Mouse (Mus musculus): ENCODE measurements at regions not wholly inside any gene's neighbourhood (a gene's known extent, or its start where the extent isn't known, plus 50 kb on each side); places are given as distances from the start of the nearest gene placed in this dataset.

- Histone ChIP-seq H3K9me3 (no peaks in the 10 kb centered on the region), H3K4me3 (no peak overlapping the region), H3K27me3 (ENCODE audit: insufficient read depth, poor library complexity, severe bottlenecking) (no peaks in the 10 kb centered on the region), H3K36me3 (no peaks in the 10 kb centered on the region), H3K27ac (no peak overlapping the region), H3K4me1 (replicated peaks) (no peaks in the 10 kb centered on the region; the same call in 1 of the 2 replicates)
- DNase-seq (ENCODE audit: low spot score) = no peak
- 86% methylated on average over 4 of the region's 4 CpGs for WGBS
Measured at GRCm38 (mm10) chr15:62246561-62247079, 1323.8 kb upstream of the A1bg start.

GRCm38 (mm10) chr15:62245237-62245636, 1322.4 kb upstream of the A1bg start:
- Histone ChIP-seq H3K27me3 (ENCODE audit: insufficient read depth, poor library complexity, severe bottlenecking) (no peaks in the 10 kb centered on the region), H3K9me3 (no peaks in the 10 kb centered on the region), H3K27ac (no peak overlapping the region), H3K4me1 (replicated peaks) (no peaks in the 10 kb centered on the region; the same call in 1 of the 2 replicates), H3K36me3 (no peaks in the 10 kb centered on the region), H3K4me3 (no peak overlapping the region)
- 84% methylated on average over 1 of the region's 1 CpGs for WGBS
- DNase-seq (ENCODE audit: low spot score) = no peak

GRCm38 (mm10) chr15:62244819-62245218, 1322.0 kb upstream of the A1bg start:
- Histone ChIP-seq H3K27ac (no peak overlapping the region), H3K36me3 (no peaks in the 10 kb centered on the region), H3K4me3 (no peak overlapping the region), H3K9me3 (no peaks in the 10 kb centered on the region), H3K4me1 (replicated peaks) (no peaks in the 10 kb centered on the region; the same call in 1 of the 2 replicates), H3K27me3 (ENCODE audit: insufficient read depth, poor library complexity, severe bottlenecking) (no peaks in the 10 kb centered on the region)
- 94% methylated on average over 3 of the region's 3 CpGs for WGBS
- DNase-seq (ENCODE audit: low spot score) = no peak

- Histone ChIP-seq H3K27me3 (ENCODE audit: insufficient read depth, poor library complexity, severe bottlenecking) (no peaks in the 10 kb centered on the region), H3K9me3 (no peaks in the 10 kb centered on the region), H3K27ac (no peak overlapping the region), H3K36me3 (no peaks in the 10 kb centered on the region), H3K4me1 (replicated peaks) (no peaks in the 10 kb centered on the region), H3K4me3 (no peak overlapping the region)
- DNase-seq (ENCODE audit: low spot score) = no peak
- 92% methylated on average over 3 of the region's 3 CpGs for WGBS
Measured at GRCm38 (mm10) chr15:62240031-62240430, 1317.2 kb upstream of the A1bg start.

GRCm38 (mm10) chr15:62238503-62239045, 1315.8 kb upstream of the A1bg start:
- H3K36me3 ChIP-seq = no peaks in the 10 kb centered on the region
- WGBS = 87% methylated on average over 5 of the region's 5 CpGs
- H3K27me3 ChIP-seq (ENCODE audit: insufficient read depth, poor library complexity, severe bottlenecking) = no peaks in the 10 kb centered on the region
- H3K4me3 ChIP-seq = no peak overlapping the region
- H3K4me1 ChIP-seq (replicated peaks) = no peaks in the 10 kb centered on the region
- no peaks in the 10 kb centered on the region for H3K9me3 ChIP-seq
- no peak for DNase-seq (ENCODE audit: low spot score)
- no peak overlapping the region for H3K27ac ChIP-seq

- WGBS = 53% methylated on average over 2 of the region's 2 CpGs
- no peak for DNase-seq (ENCODE audit: low spot score)
- Histone ChIP-seq H3K4me1 (replicated peaks) (0 out of 2 replicates have a peak, but pooled peaks cover 4% of the 10 kb centered on the region), H3K27ac (no peak overlapping the region), H3K4me3 (no peak overlapping the region), H3K27me3 (ENCODE audit: insufficient read depth, poor library complexity, severe bottlenecking) (no peaks in the 10 kb centered on the region), H3K36me3 (no peaks in the 10 kb centered on the region), H3K9me3 (no peaks in the 10 kb centered on the region)
Measured at GRCm38 (mm10) chr15:62236056-62236455, 1313.2 kb upstream of the A1bg start.

GRCm38 (mm10) chr15:62234182-62234760, 1311.5 kb upstream of the A1bg start:
- Histone ChIP-seq H3K36me3 (no peaks in the 10 kb centered on the region), H3K27ac (no peak overlapping the region), H3K4me3 (no peak overlapping the region), H3K9me3 (no peaks in the 10 kb centered on the region), H3K27me3 (ENCODE audit: insufficient read depth, poor library complexity, severe bottlenecking) (no peaks in the 10 kb centered on the region), H3K4me1 (replicated peaks) (0 out of 2 replicates have a peak, but pooled peaks cover 4% of the 10 kb centered on the region)
- 94% methylated on average over 4 of the region's 4 CpGs for WGBS
- no peak for DNase-seq (ENCODE audit: low spot score)

GRCm38 (mm10) chr15:62233154-62233553, 1310.3 kb upstream of the A1bg start:
- H3K4me1 ChIP-seq (replicated peaks) = 0 out of 2 replicates have a peak, but pooled peaks cover 4% of the 10 kb centered on the region
- DNase-seq (ENCODE audit: low spot score) = no peak
- H3K27me3 ChIP-seq (ENCODE audit: insufficient read depth, poor library complexity, severe bottlenecking) = no peaks in the 10 kb centered on the region
- H3K9me3 ChIP-seq = no peaks in the 10 kb centered on the region
- 74% methylated on average over 8 of the region's 8 CpGs for WGBS
- H3K36me3 ChIP-seq = no peaks in the 10 kb centered on the region
- no peak overlapping the region for H3K27ac ChIP-seq
- H3K4me3 ChIP-seq = no peak overlapping the region

- H3K36me3 ChIP-seq = no peaks in the 10 kb centered on the region
- no peak for DNase-seq (ENCODE audit: low spot score)
- no peak overlapping the region for H3K27ac ChIP-seq
- H3K4me1 ChIP-seq (replicated peaks) = 0 out of 2 replicates have a peak, but pooled peaks cover 4% of the 10 kb centered on the region
- no peaks in the 10 kb centered on the region for H3K9me3 ChIP-seq
- WGBS = 87% methylated on average over 2 of the region's 2 CpGs
- H3K4me3 ChIP-seq = no peak overlapping the region
- H3K27me3 ChIP-seq (ENCODE audit: insufficient read depth, poor library complexity, severe bottlenecking) = no peaks in the 10 kb centered on the region
Measured at GRCm38 (mm10) chr15:62231709-62232108, 1308.9 kb upstream of the A1bg start.

GRCm38 (mm10) chr15:62230773-62231172, 1308.0 kb upstream of the A1bg start:
- Histone ChIP-seq H3K9me3 (no peaks in the 10 kb centered on the region), H3K4me3 (no peak overlapping the region), H3K36me3 (no peaks in the 10 kb centered on the region), H3K4me1 (replicated peaks) (0 out of 2 replicates have a peak, but pooled peaks cover 4% of the 10 kb centered on the region), H3K27me3 (ENCODE audit: insufficient read depth, poor library complexity, severe bottlenecking) (no peaks in the 10 kb centered on the region), H3K27ac (no peak overlapping the region)
- WGBS = 95% methylated on average over 5 of the region's 5 CpGs
- no peak for DNase-seq (ENCODE audit: low spot score)

- Histone ChIP-seq H3K36me3 (no peaks in the 10 kb centered on the region), H3K27me3 (ENCODE audit: insufficient read depth, poor library complexity, severe bottlenecking) (no peaks in the 10 kb centered on the region), H3K4me3 (no peak overlapping the region), H3K4me1 (replicated peaks) (0 out of 2 replicates have a peak, but pooled peaks cover 4% of the 10 kb centered on the region), H3K9me3 (no peaks in the 10 kb centered on the region), H3K27ac (no peak overlapping the region)
- DNase-seq (ENCODE audit: low spot score) = no peak
- WGBS = 79% methylated on average over 8 of the region's 8 CpGs
Measured at GRCm38 (mm10) chr15:62229491-62230283, 1306.9 kb upstream of the A1bg start.

- no peak overlapping the region for H3K27ac ChIP-seq
- no peaks in the 10 kb centered on the region for H3K36me3 ChIP-seq
- no peaks in the 10 kb centered on the region for H3K27me3 ChIP-seq (ENCODE audit: insufficient read depth, poor library complexity, severe bottlenecking)
- WGBS = 90% methylated on average over 3 of the region's 3 CpGs
- H3K4me3 ChIP-seq = no peak overlapping the region
- H3K4me1 ChIP-seq (replicated peaks) = 0 out of 2 replicates have a peak, but pooled peaks cover 4% of the 10 kb centered on the region
- no peaks in the 10 kb centered on the region for H3K9me3 ChIP-seq
- no peak for DNase-seq (ENCODE audit: low spot score)
Measured at GRCm38 (mm10) chr15:62229023-62229422, 1306.2 kb upstream of the A1bg start.

GRCm38 (mm10) chr15:62224798-62225197, 1302.0 kb upstream of the A1bg start:
- Histone ChIP-seq H3K27me3 (ENCODE audit: insufficient read depth, poor library complexity, severe bottlenecking) (no peaks in the 10 kb centered on the region), H3K4me1 (replicated peaks) (no peaks in the 10 kb centered on the region), H3K9me3 (no peaks in the 10 kb centered on the region), H3K27ac (no peak overlapping the region), H3K4me3 (no peak overlapping the region), H3K36me3 (no peaks in the 10 kb centered on the region)
- no peak for DNase-seq (ENCODE audit: low spot score)
